Mouse (Mus musculus) kidney, embryonic 16.5 days (tissue): ENCODE measurements around the gene Mterf1b. TPM values are rescaled to one million over a fixed set of nuclear protein-coding genes. Genes with fewer than 3 reads are reported as not detected.

Experiments
- ATAC-seq: fragments of 200-750 bp; cut with Nextera tagmentation; 2 replicates; pipeline ENCODE4 v1.8.0; 2017; ENCODE audit warnings: moderate TSS enrichment; ENCODE audit not compliant: low FRiP score, low TSS enrichment
- H3K27ac ChIP-seq: fragments of 300-500 bp; sonication (generic); 2 replicates; pipeline ENCODE4 v1.5.1; 2014; ENCODE audit warnings: low read length
- H3K27me3 ChIP-seq: fragments of 300-500 bp; sonication (generic); 2 replicates; pipeline ENCODE4 v1.6.1; 2014; ENCODE audit warnings: low read length, control low read depth, mixed read lengths; ENCODE audit not compliant: insufficient read depth
- H3K36me3 ChIP-seq: fragments of 300-500 bp; sonication (generic); 2 replicates; pipeline ENCODE4 v1.6.1; 2014; ENCODE audit warnings: low read length, control low read depth, mixed read lengths; ENCODE audit not compliant: insufficient read depth
- H3K4me1 ChIP-seq: fragments of 300-500 bp; sonication (generic); 2 replicates; pipeline ENCODE4 v1.6.1; 2014; ENCODE audit warnings: low read length, control low read depth, mixed read lengths; ENCODE audit not compliant: insufficient read depth
- H3K4me2 ChIP-seq: fragments of 300-500 bp; sonication (generic); replicated peaks from 2 replicates; pipeline ENCODE4 v1.6.1; 2014; ENCODE audit warnings: low read depth, low read length
- H3K4me3 ChIP-seq: fragments of 300-500 bp; sonication (generic); 2 replicates; pipeline ENCODE4 v1.5.1; 2014; ENCODE audit warnings: mild to moderate bottlenecking, low read length
- H3K9ac ChIP-seq: fragments of 300-500 bp; sonication (generic); replicated peaks from 2 replicates; pipeline ENCODE4 v1.6.1; 2014; ENCODE audit warnings: low read length
- H3K9me3 ChIP-seq: fragments of 300-500 bp; sonication (generic); 2 replicates; pipeline ENCODE4 v1.6.1; 2016; ENCODE audit warnings: low read length, control low read depth
- WGBS: fragments of 180-500 bp; shearing (Covaris S2); extraction: QIAGEN DNeasy Blood & Tissue Kit; methylation state at CpG from one replicate; pipeline ENCODE4 v1.1.7; 2014; 5-methylcytosine and 5-hydroxymethylcytosine counted together
- polyA plus RNA-seq: library from polyadenylated mRNA; unstranded; fragments of >200 nt; fragmentation: Nextera tagmentation; extraction: Ambion mirVana; gene quantifications from 2 replicates; pipeline ENCODE4 v1.2.1, GENCODE M21; 2015

The Mterf1b gene
- polyA plus RNA-seq, 1 experiment from 2014 or later = 4.4 TPM

DNA sequence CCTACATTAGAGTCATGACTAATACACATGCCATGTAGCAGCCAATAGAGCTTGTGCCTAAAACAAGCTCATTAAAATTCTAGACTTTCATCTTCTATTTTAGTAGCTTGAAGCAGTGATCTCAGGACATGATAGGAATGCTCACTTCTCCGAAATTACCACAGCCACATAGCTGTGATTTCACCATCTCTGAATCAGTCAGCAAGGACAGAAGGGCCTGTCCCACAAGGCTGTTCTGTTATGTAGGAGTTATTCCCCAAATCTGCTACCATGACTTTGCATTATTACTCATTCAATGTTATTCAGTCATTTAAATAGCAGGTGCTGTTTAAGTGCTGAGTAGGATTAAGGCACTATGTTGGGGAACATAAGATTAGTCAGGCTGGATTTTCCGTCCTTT, 42.3 kb downstream of the Mterf1b start:
- Histone ChIP-seq H3K36me3 (no peaks in the 10 kb centered on the region), H3K27me3 (no peaks in the 10 kb centered on the region; the same call in 1 of the 2 replicates), H3K4me3 (no peak overlapping the region), H3K4me2 (no peak overlapping the region), H3K27ac (no peak overlapping the region), H3K4me1 (no peaks in the 10 kb centered on the region), H3K9me3 (no peaks in the 10 kb centered on the region), H3K9ac (no peak overlapping the region)
- WGBS = 86% methylated on average over 2 of the region's 2 CpGs
- no peak for ATAC-seq

- no peaks in the 10 kb centered on the region for H3K4me1 ChIP-seq
- WGBS = 20% methylated on average over 2 of the region's 2 CpGs
- H3K27me3 ChIP-seq = peaks cover 2% of the 10 kb centered on the region; the same call in 1 of the 2 replicates
- ATAC-seq = peak; percentile 80
- no peak overlapping the region for H3K4me2 ChIP-seq
- no peak overlapping the region for H3K9ac ChIP-seq
- no peaks in the 10 kb centered on the region for H3K9me3 ChIP-seq
- no peak overlapping the region for H3K27ac ChIP-seq
- no peaks in the 10 kb centered on the region for H3K36me3 ChIP-seq
- no peak overlapping the region for H3K4me3 ChIP-seq
Observed at GRCm38 (mm10) chr5:4240120-4240519, 48.0 kb downstream of the Mterf1b start.

- 81% methylated on average over 3 of the region's 3 CpGs for WGBS
- Histone ChIP-seq H3K9me3 (no peaks in the 10 kb centered on the region), H3K4me1 (no peaks in the 10 kb centered on the region)
Observed at GRCm38 (mm10) chr5:4245004-4245403, 52.8 kb downstream of the Mterf1b start.

GRCm38 (mm10) chr5:4246095-4246494, 53.9 kb downstream of the Mterf1b start:
- Histone ChIP-seq H3K27me3 (peaks cover 2% of the 10 kb centered on the region; the same call in 1 of the 2 replicates), H3K4me2 (no peak overlapping the region), H3K9me3 (no peaks in the 10 kb centered on the region), H3K4me1 (no peaks in the 10 kb centered on the region), H3K4me3 (no peak overlapping the region), H3K27ac (no peak overlapping the region), H3K36me3 (no peaks in the 10 kb centered on the region), H3K9ac (no peak overlapping the region)
- 43% methylated on average over 2 of the region's 2 CpGs for WGBS
- ATAC-seq = no peak

More at GRCm38 (mm10) chr5:4245004-4245403, 52.8 kb downstream of the Mterf1b start:
- no peak overlapping the region for H3K4me3 ChIP-seq
- no peak overlapping the region for H3K4me2 ChIP-seq
- no peak for ATAC-seq
- peaks cover 2% of the 10 kb centered on the region; the same call in 1 of the 2 replicates for H3K27me3 ChIP-seq
- H3K9ac ChIP-seq = no peak overlapping the region
- H3K36me3 ChIP-seq = no peaks in the 10 kb centered on the region
- no peak overlapping the region for H3K27ac ChIP-seq

Other genes with a start within 250 kb of the Mterf1b start
- 67.4 and 69.2 TPM in 2 replicates for gene Cyp51, start 87.6 kb upstream of the Mterf1b start, polyA plus RNA-seq